Mouse (Mus musculus) limb, embryonic 11.5 days (tissue): Measurements from ENCODE around the gene Spz1. TPM values are rescaled to one million over a fixed set of nuclear protein-coding genes. Genes with fewer than 3 reads are reported as not detected.

Experiments
- ATAC-seq: fragments of 200-750 bp; cut with Nextera tagmentation; 2 replicates; pipeline ENCODE4 v1.8.0; 2017; ENCODE audit warnings: low read depth; ENCODE audit not compliant: insufficient number of reproducible peaks, low FRiP score, low TSS enrichment
- DNase-seq: peaks from one replicate; pipeline ENCODE4 v3.0.0-alpha.2; 2015; ENCODE audit warnings: low spot score
- H3K27ac ChIP-seq: fragments of 300-500 bp; sonication (generic); replicated peaks from 2 replicates; pipeline ENCODE4 v1.5.1; 2014; ENCODE audit warnings: low read depth, mild to moderate bottlenecking, low read length
- H3K27me3 ChIP-seq: fragments of 300-500 bp; sonication (generic); 2 replicates; pipeline ENCODE4 v1.6.1; 2014; ENCODE audit warnings: mild to moderate bottlenecking, low read length, mixed read lengths; ENCODE audit not compliant: control insufficient read depth, insufficient read depth
- H3K36me3 ChIP-seq: fragments of 300-500 bp; sonication (generic); 2 replicates; pipeline ENCODE4 v1.6.1; 2014; ENCODE audit warnings: mild to moderate bottlenecking, low read length, moderate library complexity, mixed read lengths; ENCODE audit not compliant: control insufficient read depth, insufficient read depth
- H3K4me1 ChIP-seq: fragments of 300-500 bp; sonication (generic); 2 replicates; pipeline ENCODE4 v1.6.1; 2014; ENCODE audit warnings: low read length, mixed read lengths; ENCODE audit not compliant: control insufficient read depth, insufficient read depth
- H3K4me2 ChIP-seq: fragments of 300-500 bp; sonication (generic); 2 replicates; pipeline ENCODE4 v1.6.1; 2014; ENCODE audit warnings: low read depth, mild to moderate bottlenecking, moderate library complexity; ENCODE audit not compliant: severe bottlenecking
- H3K4me3 ChIP-seq: fragments of 300-500 bp; sonication (generic); 2 replicates; pipeline ENCODE4 v1.5.1; 2014; ENCODE audit warnings: low read depth, low read length
- H3K9ac ChIP-seq: fragments of 300-500 bp; sonication (generic); 2 replicates; pipeline ENCODE4 v1.6.1; 2014; ENCODE audit warnings: mild to moderate bottlenecking, low read length
- H3K9me3 ChIP-seq: fragments of 300-500 bp; sonication (generic); 2 replicates; pipeline ENCODE4 v1.6.1; 2016; ENCODE audit warnings: low read length; ENCODE audit not compliant: control insufficient read depth
- WGBS: fragments of 180-500 bp; shearing (Covaris S2); extraction: QIAGEN DNeasy Blood & Tissue Kit; methylation state at CpG from one replicate; pipeline ENCODE4 v1.1.7; 2014; 5-methylcytosine and 5-hydroxymethylcytosine counted together
- polyA plus RNA-seq: library from polyadenylated mRNA; unstranded; fragments of >200 nt; fragmentation: Nextera tagmentation; extraction: Ambion mirVana; gene quantifications from 2 replicates; pipeline ENCODE4 v1.2.1, GENCODE M21; 2014

The Spz1 gene
- polyA plus RNA-seq, 1 experiment from 2014 or later = not detected

GRCm38 (mm10) chr13:92556458-92557126, 19.4 kb downstream of the Spz1 start:
- Histone ChIP-seq H3K27me3 (no peaks in the 10 kb centered on the region), H3K9ac (no peak overlapping the region), H3K27ac (no peak overlapping the region), H3K9me3 (no peaks in the 10 kb centered on the region), H3K4me3 (no peak overlapping the region), H3K36me3 (no peaks in the 10 kb centered on the region), H3K4me1 (no peaks in the 10 kb centered on the region), H3K4me2 (no peak overlapping the region)
- DNase-seq (peak; percentile 50), ATAC-seq (peak; percentile 55; the same call in 1 of the 2 replicates)
- WGBS = 23% methylated on average over 8 of the region's 8 CpGs

GRCm38 (mm10) chr13:92547093-92547492, 28.9 kb downstream of the Spz1 start:
- Histone ChIP-seq H3K9ac (no peak overlapping the region), H3K27ac (no peak overlapping the region), H3K4me3 (no peak overlapping the region), H3K4me2 (no peak overlapping the region), H3K27me3 (no peaks in the 10 kb centered on the region), H3K9me3 (peaks cover 9% of the 10 kb centered on the region; the same call in 1 of the 2 replicates), H3K36me3 (no peaks in the 10 kb centered on the region), H3K4me1 (no peaks in the 10 kb centered on the region)
- 93% methylated on average over 4 of the region's 4 CpGs for WGBS
- DNase-seq (no peak), ATAC-seq (no peak)

- no peaks in the 10 kb centered on the region for H3K36me3 ChIP-seq
- DNase-seq = no peak
- ATAC-seq = no peak
- H3K4me3 ChIP-seq = no peak overlapping the region
- H3K27ac ChIP-seq = no peak overlapping the region
- H3K4me1 ChIP-seq = no peaks in the 10 kb centered on the region
- H3K9ac ChIP-seq = no peak overlapping the region
- H3K27me3 ChIP-seq = no peaks in the 10 kb centered on the region
- no peak overlapping the region for H3K4me2 ChIP-seq
- no peaks in the 10 kb centered on the region for H3K9me3 ChIP-seq
- WGBS = 87% methylated on average over 6 of the region's 6 CpGs
Observed at GRCm38 (mm10) chr13:92540997-92541396, 35.0 kb downstream of the Spz1 start.

GRCm38 (mm10) chr13:92539126-92539525, 36.8 kb downstream of the Spz1 start:
- Histone ChIP-seq H3K27ac (no peak overlapping the region), H3K27me3 (no peaks in the 10 kb centered on the region), H3K4me3 (no peak overlapping the region), H3K9me3 (no peaks in the 10 kb centered on the region), H3K9ac (no peak overlapping the region), H3K36me3 (no peaks in the 10 kb centered on the region), H3K4me1 (no peaks in the 10 kb centered on the region), H3K4me2 (no peak overlapping the region)
- DNase-seq (no peak), ATAC-seq (no peak)
- 31% methylated on average over 4 of the region's 4 CpGs for WGBS

GRCm38 (mm10) chr13:92533801-92534200, 42.2 kb downstream of the Spz1 start:
- WGBS = 60% methylated on average over 2 of the region's 2 CpGs
- DNase-seq (no peak), ATAC-seq (no peak)
- Histone ChIP-seq H3K36me3 (no peaks in the 10 kb centered on the region), H3K9me3 (no peaks in the 10 kb centered on the region), H3K27me3 (no peaks in the 10 kb centered on the region), H3K4me2 (no peak overlapping the region), H3K4me3 (no peak overlapping the region), H3K9ac (no peak overlapping the region), H3K27ac (no peak overlapping the region), H3K4me1 (no peaks in the 10 kb centered on the region)

GRCm38 (mm10) chr13:92532216-92532615, 43.8 kb downstream of the Spz1 start:
- H3K9ac ChIP-seq = no peak overlapping the region
- no peaks in the 10 kb centered on the region for H3K27me3 ChIP-seq
- no peak overlapping the region for H3K4me2 ChIP-seq
- no peak overlapping the region for H3K27ac ChIP-seq
- DNase-seq (no peak), ATAC-seq (no peak)
- 84% methylated on average over 2 of the region's 2 CpGs for WGBS
- no peaks in the 10 kb centered on the region for H3K36me3 ChIP-seq
- no peaks in the 10 kb centered on the region for H3K9me3 ChIP-seq
- H3K4me1 ChIP-seq = no peaks in the 10 kb centered on the region
- H3K4me3 ChIP-seq = no peak overlapping the region

- no peak for ATAC-seq
Observed at GRCm38 (mm10) chr13:92531237-92531636, 44.7 kb downstream of the Spz1 start.

GRCm38 (mm10) chr13:92530721-92531211, 45.2 kb downstream of the Spz1 start, which contains the start of gene Zfyve16:
Gene Zfyve16 (minus strand): TSS chr13:92530868.
- H3K4me1 ChIP-seq = no peaks in the 10 kb centered on the region
- peak within 1 kb of the TSS; percentile 86 for H3K27ac ChIP-seq
- DNase-seq (peak; percentile 98), ATAC-seq (peak; percentile 97)
- H3K9me3 ChIP-seq = no peaks in the 10 kb centered on the region
- peak within 1 kb of the TSS; percentile 73 for H3K4me3 ChIP-seq
- H3K36me3 ChIP-seq = no peaks in the 10 kb centered on the region
- peak within 1 kb of the TSS; percentile 64 for H3K4me2 ChIP-seq
- peak within 1 kb of the TSS; percentile 86 for H3K9ac ChIP-seq
- under 1% methylated on average over 46 of the region's 46 CpGs for WGBS
- H3K27me3 ChIP-seq = no peaks in the 10 kb centered on the region

More at GRCm38 (mm10) chr13:92531237-92531636, 44.7 kb downstream of the Spz1 start:
- peak overlapping the region; percentile 64 for H3K4me2 ChIP-seq
- peak overlapping the region; percentile 86 for H3K9ac ChIP-seq
- no peak overlapping the region; the same call in 1 of the 2 replicates for H3K27ac ChIP-seq
- no peaks in the 10 kb centered on the region for H3K9me3 ChIP-seq
- H3K36me3 ChIP-seq = no peaks in the 10 kb centered on the region
- H3K27me3 ChIP-seq = no peaks in the 10 kb centered on the region
- H3K4me3 ChIP-seq = peak overlapping the region; percentile 73
- H3K4me1 ChIP-seq = no peaks in the 10 kb centered on the region
- WGBS = 6% methylated on average over 15 of the region's 15 CpGs
- no peak for DNase-seq
